24 mouse cellular contexts compared by ENCODE assay signal in the genomic region with DNA sequence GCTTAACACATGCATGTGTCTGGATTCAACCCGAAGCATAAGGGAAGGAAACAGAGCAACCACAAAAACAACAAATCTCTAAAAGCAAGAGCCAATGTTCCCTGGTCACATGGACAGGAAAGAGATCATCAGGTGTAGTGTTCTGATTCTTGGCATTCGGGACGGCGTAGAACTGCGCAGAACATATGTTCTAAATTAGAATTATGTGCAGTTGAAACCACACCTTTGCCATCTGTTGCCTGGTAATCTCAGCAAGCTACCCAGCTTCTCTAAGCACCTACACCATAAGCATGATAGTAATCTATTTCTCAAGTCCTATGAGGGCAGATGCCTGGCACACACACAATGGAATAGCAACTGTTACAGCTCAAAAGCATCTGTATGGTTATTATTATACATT. TPM values are rescaled to one million over a fixed set of nuclear protein-coding genes. Genes with fewer than 3 reads are reported as not detected.
A peak's percentile ranks its signal among the peaks of the same experiment; 100 is the strongest.
DNase-seq lines count a peak whose midpoint lies in the region; ATAC-seq lines count a peak whose summit lies in the region.
"Had no signal": no experiment of that assay in that cellular context is flagged by ENCODE, and none has a peak within 500 bp of the region (broad histone marks: within the 10 kb centered on the region; RNA-seq: fewer than 3 reads in every experiment).

No protein-coding gene starts in this region.

- DNase-seq in frontal cortex, adult 2 months (ENCODE audit: extremely low spot score in 1 of 2, low spot score in 1 of 2), result no peak
- DNase-seq in layer of hippocampus, adult 9-11 months, result peak; percentile 57
- no peak for DNase-seq in layer of hippocampus, postnatal 14 days (ENCODE audit: low spot score in 2 of 2)
- peak; percentile 54 for DNase-seq in cerebellum, adult 9-11 months
- no peak for DNase-seq in yolk sac, embryonic 10.5 days (ENCODE audit: low spot score)
- DNase-seq: adrenal gland, adult 2 months; adrenal gland, postnatal 36 days; B cell, adult 2 months; gastrocnemius, adult 2 months; gastrocnemius, postnatal 36 days; heart, adult 2 months; heart, postnatal 10 days; kidney, adult 2 months; kidney, postnatal 36 days; liver, postnatal 0 days; lung, postnatal 4 days; thymus, postnatal 4 days had no signal

- ATAC-seq in frontal cortex, adult (ENCODE audit: low TSS enrichment), result peak; percentile 38; the same call in 1 of the 2 replicates
- ATAC-seq: activated CD4-positive, CD25-positive, alpha-beta regulatory T cell, adult 4 months; forebrain, embryonic 13.5 days; hindbrain, embryonic 16.5 days; intestine, embryonic 15.5 days; liver, embryonic 12.5 days; liver, postnatal 0 days; midbrain, embryonic 13.5 days had no signal

RNA-seq across cellular contexts. Expression of gene Rasgef1b, which starts 27.1 kb away (rescaled TPM):
- polyA plus RNA-seq in frontal cortex, adult 2 months (2012; rRNA removed), result 45.0 and 52.1 TPM in 2 replicates
- 10 to 100 TPM; 26.7 to 32.2 TPM for total RNA-seq in layer of hippocampus, postnatal 14 days (2021)

Comparison
In these comparisons a context has a peak if more than half of its experiments do, and no peak if none do; other contexts are left out.
1. DNase-seq: peak in layer of hippocampus, adult 9-11 months (single experiment) and cerebellum, adult 9-11 months (single experiment); none in frontal cortex, adult 2 months (0 of 2), layer of hippocampus, postnatal 14 days (0 of 2) and yolk sac, embryonic 10.5 days (single experiment).